Mouse (Mus musculus) liver, embryonic 16.5 days (tissue): ENCODE data around the gene Slc6a17. TPM values are rescaled to one million over a fixed set of nuclear protein-coding genes. Genes with fewer than 3 reads are reported as not detected.
A peak's percentile ranks its signal among the peaks of the same experiment; 100 is the strongest.

Experiments used
- ATAC-seq: fragments of 200-750 bp; cut with Nextera tagmentation; 2 replicates; pipeline ENCODE4 v1.8.0; 2017; ENCODE audit warnings: low read depth, mild to moderate bottlenecking, moderate number of reproducible peaks, moderate library complexity
- H3K27ac ChIP-seq: fragments of 300-500 bp; sonication (generic); 2 replicates; pipeline ENCODE4 v1.5.1; 2014; ENCODE audit warnings: mild to moderate bottlenecking, low read length
- H3K27me3 ChIP-seq: fragments of 300-500 bp; sonication (generic); 2 replicates; pipeline ENCODE4 v1.6.1; 2014; ENCODE audit warnings: low read depth, low read length, mixed read lengths; ENCODE audit not compliant: control insufficient read depth, insufficient read depth
- H3K36me3 ChIP-seq: fragments of 300-500 bp; sonication (generic); 2 replicates; pipeline ENCODE4 v1.6.1; 2014; ENCODE audit warnings: mild to moderate bottlenecking; ENCODE audit not compliant: control insufficient read depth, insufficient read depth
- H3K4me1 ChIP-seq: fragments of 300-500 bp; sonication (generic); 2 replicates; pipeline ENCODE4 v1.6.1; 2014; ENCODE audit warnings: low read depth, low read length, mixed read lengths; ENCODE audit not compliant: control insufficient read depth
- H3K4me2 ChIP-seq: fragments of 300-500 bp; sonication (generic); 2 replicates; pipeline ENCODE4 v1.6.1; 2014; ENCODE audit warnings: low read depth, low read length, mixed read lengths
- H3K4me3 ChIP-seq: fragments of 300-500 bp; sonication (generic); 2 replicates; pipeline ENCODE4 v1.5.1; 2014; ENCODE audit warnings: low read depth, mild to moderate bottlenecking, low read length
- H3K9ac ChIP-seq: fragments of 300-500 bp; sonication (generic); 2 replicates; pipeline ENCODE4 v1.6.1; 2014; ENCODE audit warnings: low read depth, low read length
- H3K9me3 ChIP-seq: fragments of 300-500 bp; sonication (generic); replicated peaks from 2 replicates; pipeline ENCODE4 v1.6.1; 2016; ENCODE audit warnings: low read length; ENCODE audit not compliant: control insufficient read depth
- WGBS: fragments of 180-500 bp; shearing (Covaris S2); extraction: QIAGEN DNeasy Blood & Tissue Kit; methylation state at CpG from one replicate; pipeline ENCODE4 v1.1.7; 2014; ENCODE audit not compliant: insufficient replicate concordance; 5-methylcytosine and 5-hydroxymethylcytosine counted together
- polyA plus RNA-seq: library from polyadenylated mRNA; unstranded; fragments of >200 nt; fragmentation: Nextera tagmentation; extraction: Ambion mirVana; gene quantifications from 2 replicates; pipeline ENCODE4 v1.2.1, GENCODE M21; 2015

The Slc6a17 gene
- polyA plus RNA-seq, 1 experiment from 2014 or later = 0.08 TPM

- Histone ChIP-seq H3K27me3 (peaks cover 65% of the 10 kb centered on the region), H3K9ac (no peak overlapping the region), H3K36me3 (no peaks in the 10 kb centered on the region), H3K4me1 (no peaks in the 10 kb centered on the region; the same call in 1 of the 2 replicates), H3K4me2 (no peak overlapping the region), H3K27ac (no peak overlapping the region), H3K9me3 (no peaks in the 10 kb centered on the region), H3K4me3 (no peak overlapping the region; the same call in 1 of the 2 replicates)
- no peak for ATAC-seq
- WGBS = 1% methylated on average over 65 of the region's 69 CpGs
These were observed 57.9 kb downstream of the Slc6a17 start for GRCm38 (mm10) chr3:107459773-107460431.

- no peaks in the 10 kb centered on the region for H3K9me3 ChIP-seq
- H3K36me3 ChIP-seq = no peaks in the 10 kb centered on the region
- no peak for ATAC-seq
- H3K9ac ChIP-seq = no peak within 1 kb of the TSS
- H3K27ac ChIP-seq = no peak within 1 kb of the TSS
- WGBS = 2% methylated on average over 68 of the region's 68 CpGs
- peak within 1 kb of the TSS; percentile 22; the same call in 1 of the 2 replicates for H3K4me3 ChIP-seq
- peaks cover 65% of the 10 kb centered on the region for H3K27me3 ChIP-seq
- peak within 1 kb of the TSS; percentile 15; the same call in 1 of the 2 replicates for H3K4me2 ChIP-seq
- no peaks in the 10 kb centered on the region; the same call in 1 of the 2 replicates for H3K4me1 ChIP-seq
These were observed 58.5 kb downstream of the Slc6a17 start, which contains the start of gene Kcnc4 for GRCm38 (mm10) chr3:107459196-107459772. TSS of gene Kcnc4 (minus strand) at chr3:107459552.

DNA sequence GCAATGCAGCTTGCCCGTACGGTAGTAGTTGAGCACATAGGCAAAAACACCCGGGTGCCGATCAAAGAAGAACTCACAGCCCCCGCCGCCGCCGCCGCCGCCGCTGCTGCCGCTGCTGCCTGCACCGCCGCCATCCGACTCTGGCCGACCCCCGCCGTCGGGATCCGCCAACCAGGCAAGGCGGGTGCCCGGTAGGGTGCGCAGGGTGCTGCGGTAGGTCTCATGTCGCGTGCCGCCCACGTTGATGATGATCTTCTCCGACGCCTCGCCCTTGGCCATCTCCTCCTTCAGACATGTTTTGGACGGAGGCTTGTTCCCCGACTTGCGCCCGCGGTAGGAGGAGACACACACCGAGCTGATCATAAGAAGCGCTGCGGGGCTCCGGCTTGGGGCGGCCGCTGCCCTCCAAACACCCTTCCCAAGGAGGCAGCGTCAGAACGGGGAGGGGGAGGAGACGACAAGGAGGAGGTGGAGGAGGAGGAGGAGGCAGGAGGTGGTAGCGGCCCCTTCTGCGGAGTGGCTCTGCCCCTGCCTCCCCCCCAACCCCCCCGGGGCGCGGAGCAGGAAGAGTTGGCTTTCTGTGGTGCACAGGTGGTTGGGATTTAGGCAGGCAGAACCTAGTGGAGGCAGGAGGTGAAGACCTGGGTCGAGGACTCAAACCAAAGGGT, 59.2 kb downstream of the Slc6a17 start:
- ATAC-seq = no peak

GRCm38 (mm10) chr3:107458104-107458503, 59.7 kb downstream of the Slc6a17 start:
- H3K4me1 ChIP-seq = no peaks in the 10 kb centered on the region; the same call in 1 of the 2 replicates
- H3K27ac ChIP-seq = no peak overlapping the region
- WGBS = 5% methylated on average over 23 of the region's 23 CpGs
- no peaks in the 10 kb centered on the region for H3K36me3 ChIP-seq
- no peak overlapping the region for H3K4me3 ChIP-seq
- H3K4me2 ChIP-seq = no peak overlapping the region
- no peaks in the 10 kb centered on the region for H3K9me3 ChIP-seq
- H3K27me3 ChIP-seq = peaks cover 65% of the 10 kb centered on the region
- no peak overlapping the region for H3K9ac ChIP-seq
- ATAC-seq = no peak

More for the DNA sequence above, 59.2 kb downstream of the Slc6a17 start:
- no peaks in the 10 kb centered on the region; the same call in 1 of the 2 replicates for H3K4me1 ChIP-seq
- H3K36me3 ChIP-seq = no peaks in the 10 kb centered on the region
- H3K4me3 ChIP-seq = 0 out of 2 replicates have a peak overlapping the region, but pooled peaks have one; percentile 22
- 2% methylated on average over 51 of the region's 51 CpGs for WGBS
- H3K27ac ChIP-seq = no peak overlapping the region
- peaks cover 65% of the 10 kb centered on the region for H3K27me3 ChIP-seq
- H3K4me2 ChIP-seq = no peak overlapping the region
- no peaks in the 10 kb centered on the region for H3K9me3 ChIP-seq
- H3K9ac ChIP-seq = no peak overlapping the region

DNA sequence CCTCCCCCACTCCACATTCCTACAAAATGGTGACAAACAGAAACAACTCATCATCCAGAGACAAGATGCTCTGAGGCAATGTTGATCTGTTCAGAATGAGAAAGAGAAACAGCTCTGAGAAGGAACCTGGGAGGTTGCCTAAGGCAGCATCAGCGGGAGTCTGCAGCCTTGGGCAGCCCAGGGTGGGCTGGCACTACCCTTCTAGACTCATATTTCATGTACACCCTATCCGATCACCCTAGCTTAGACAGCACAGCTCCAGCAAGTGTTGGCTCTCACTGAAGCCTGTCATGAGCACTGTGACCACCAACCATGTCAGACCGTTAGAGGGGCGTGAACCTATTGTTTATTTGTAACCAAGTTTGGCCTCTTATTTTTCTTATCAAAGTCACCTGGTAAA, 63.5 kb downstream of the Slc6a17 start:
- 57% methylated on average over 4 of the region's 4 CpGs for WGBS

DNA sequence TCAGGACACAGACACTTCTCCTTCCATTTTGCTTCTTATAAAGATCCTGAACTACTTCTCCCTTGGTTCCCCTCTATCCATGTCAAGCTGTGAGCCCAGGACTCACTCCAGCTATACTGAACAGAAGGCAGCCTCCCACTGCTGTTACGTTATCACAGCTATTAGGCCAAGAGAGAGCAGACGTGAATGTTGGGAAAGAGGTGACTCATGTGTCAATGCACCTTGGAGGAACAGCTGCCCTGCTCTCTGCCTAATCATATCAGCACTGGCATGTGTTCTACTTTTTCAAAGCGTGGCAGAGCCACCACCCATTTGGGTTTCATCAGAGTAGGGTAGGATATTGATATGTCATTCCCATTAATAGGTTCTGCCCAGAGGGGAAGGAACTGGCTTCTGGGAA, 71.0 kb downstream of the Slc6a17 start:
- H3K9ac ChIP-seq = no peak overlapping the region
- 47% methylated on average over 3 of the region's 3 CpGs for WGBS
- no peak overlapping the region for H3K4me3 ChIP-seq
- H3K27me3 ChIP-seq = no peaks in the 10 kb centered on the region
- H3K9me3 ChIP-seq = no peaks in the 10 kb centered on the region
- no peak overlapping the region for H3K27ac ChIP-seq
- H3K4me2 ChIP-seq = no peak overlapping the region
- no peaks in the 10 kb centered on the region for H3K36me3 ChIP-seq
- no peaks in the 10 kb centered on the region for H3K4me1 ChIP-seq
- no peak for ATAC-seq

More for the DNA sequence above, 63.5 kb downstream of the Slc6a17 start:
- Histone ChIP-seq H3K9me3 (no peaks in the 10 kb centered on the region), H3K27ac (no peak overlapping the region), H3K27me3 (peaks cover 36% of the 10 kb centered on the region), H3K4me3 (no peak overlapping the region), H3K36me3 (no peaks in the 10 kb centered on the region), H3K9ac (no peak overlapping the region), H3K4me1 (no peaks in the 10 kb centered on the region), H3K4me2 (no peak overlapping the region)
- ATAC-seq = no peak

DNA sequence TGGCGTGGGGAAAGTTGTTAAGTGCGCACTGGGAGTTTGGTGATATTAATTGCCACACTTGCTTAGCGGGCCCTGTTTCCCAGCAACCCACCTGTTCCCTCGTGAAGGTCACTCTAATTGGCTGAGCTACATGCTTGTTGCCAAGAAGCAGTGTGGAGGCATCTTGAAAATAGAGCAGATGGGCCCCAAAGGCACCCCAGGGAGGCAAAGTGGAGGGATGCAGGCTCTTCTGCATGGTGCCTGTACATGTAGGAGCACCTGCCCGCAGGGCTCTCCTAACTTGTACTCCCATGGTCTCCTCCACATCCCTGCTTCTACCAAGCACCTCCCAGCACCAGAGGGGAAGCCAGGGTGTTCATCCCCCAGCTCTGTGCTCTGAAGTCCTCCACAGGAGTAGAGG, 74.0 kb downstream of the Slc6a17 start:
- Histone ChIP-seq H3K4me3 (no peak overlapping the region), H3K9me3 (no peaks in the 10 kb centered on the region), H3K36me3 (no peaks in the 10 kb centered on the region), H3K4me2 (no peak overlapping the region), H3K9ac (no peak overlapping the region), H3K27me3 (no peaks in the 10 kb centered on the region), H3K27ac (no peak overlapping the region), H3K4me1 (no peaks in the 10 kb centered on the region)
- 55% methylated on average over 5 of the region's 5 CpGs for WGBS
- ATAC-seq = no peak

DNA sequence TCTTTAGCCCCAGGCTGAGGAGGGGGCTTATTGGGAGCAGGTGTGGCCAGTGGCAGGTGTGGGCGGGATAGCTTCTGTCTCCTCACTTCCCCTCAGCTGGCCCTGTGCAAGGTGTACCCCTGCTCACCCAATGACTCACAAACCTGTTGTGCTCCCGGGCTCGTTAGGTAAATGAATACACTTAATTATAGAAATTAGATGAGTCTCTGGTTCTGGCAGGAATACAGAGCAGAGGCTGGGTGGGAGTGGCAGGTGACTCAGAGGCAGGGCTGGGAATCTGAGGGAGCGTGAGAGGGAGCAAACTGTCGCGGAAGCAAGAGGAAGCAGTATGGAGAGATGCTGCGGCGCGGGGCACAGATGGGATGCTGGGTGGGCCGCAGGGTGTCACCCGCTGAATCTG, 75.6 kb downstream of the Slc6a17 start:
- no peak for ATAC-seq
- H3K4me3 ChIP-seq = no peak overlapping the region
- H3K4me1 ChIP-seq = no peaks in the 10 kb centered on the region
- WGBS = 67% methylated on average over 11 of the region's 11 CpGs
- no peaks in the 10 kb centered on the region for H3K36me3 ChIP-seq
- H3K9ac ChIP-seq = no peak overlapping the region
- no peak overlapping the region for H3K4me2 ChIP-seq
- no peaks in the 10 kb centered on the region for H3K9me3 ChIP-seq
- no peaks in the 10 kb centered on the region for H3K27me3 ChIP-seq
- H3K27ac ChIP-seq = no peak overlapping the region

DNA sequence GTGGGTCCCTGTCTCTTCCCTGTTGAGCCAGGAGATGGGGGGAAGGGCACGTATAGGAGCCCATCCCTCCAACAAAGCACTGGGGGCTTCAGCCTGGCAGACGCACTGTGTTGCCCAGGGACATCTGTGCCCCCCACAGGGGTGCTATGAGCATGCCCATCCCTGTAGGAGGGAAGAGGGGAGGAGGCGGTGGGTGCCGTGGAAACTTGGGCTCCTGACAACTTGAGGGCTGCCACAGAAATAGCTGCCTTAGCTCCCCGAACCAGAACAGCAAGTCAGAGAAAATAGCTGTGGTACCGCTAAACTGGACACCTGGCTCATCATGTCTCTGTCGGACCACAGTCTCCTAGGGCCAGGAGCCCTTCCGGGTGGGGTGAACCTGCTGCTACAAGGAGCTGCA, 76.5 kb downstream of the Slc6a17 start:
- ATAC-seq = no peak
- Histone ChIP-seq H3K9ac (no peak overlapping the region), H3K4me3 (no peak overlapping the region), H3K27me3 (no peaks in the 10 kb centered on the region), H3K9me3 (no peaks in the 10 kb centered on the region), H3K4me1 (no peaks in the 10 kb centered on the region), H3K4me2 (no peak overlapping the region), H3K27ac (no peak overlapping the region), H3K36me3 (no peaks in the 10 kb centered on the region)
- WGBS = 72% methylated on average over 8 of the region's 8 CpGs
